Mouse (Mus musculus): ENCODE measurements around the gene Dsp. TPM values are rescaled to one million over a fixed set of nuclear protein-coding genes. Genes with fewer than 3 reads are reported as not detected.
A peak's percentile ranks its signal among the peaks of the same experiment; 100 is the strongest.

Dsp gene
- polyA plus RNA-seq, 1 experiment from 2014 or later, result 13.2 TPM

DNA sequence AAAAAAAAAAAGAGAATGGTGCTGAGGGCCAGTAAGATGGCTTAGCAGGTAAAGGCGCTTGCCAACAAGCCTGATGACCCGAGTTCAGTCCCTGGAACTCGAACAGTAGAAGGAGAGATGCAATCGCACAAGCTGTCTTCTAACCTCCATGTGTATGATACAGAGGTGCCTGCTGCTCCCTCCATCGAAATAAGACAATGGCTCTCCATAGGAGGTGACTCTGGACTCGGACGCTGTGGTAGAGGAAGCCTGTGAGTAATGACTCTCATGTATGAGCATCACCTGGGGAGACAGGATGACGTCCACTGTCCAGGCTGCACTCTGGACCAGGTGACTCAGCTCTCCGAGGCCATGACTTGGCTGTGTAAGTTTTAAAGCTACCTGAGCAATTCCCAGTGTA lies 21.0 kb upstream of the Dsp start:
- 94% methylated on average over 9 of the region's 9 CpGs for WGBS
- H3K9me3 ChIP-seq (ENCODE audit: control insufficient read depth, low read length), result no peaks in the 10 kb centered on the region
- no peak overlapping the region for H3K4me2 ChIP-seq (ENCODE audit: low read length)
- H3K36me3 ChIP-seq (ENCODE audit: control insufficient read depth, insufficient read depth, low read length), result no peaks in the 10 kb centered on the region
- DNase-seq (ENCODE audit: low spot score) (no peak), ATAC-seq (replicated peaks; ENCODE audit: low FRiP score, low TSS enrichment, low read depth) (no peak)
- H3K9ac ChIP-seq (ENCODE audit: low read length), result no peak overlapping the region
- H3K4me3 ChIP-seq (ENCODE audit: low read depth, low read length), result no peak overlapping the region
- H3K4me1 ChIP-seq (replicated peaks; ENCODE audit: control insufficient read depth, insufficient read depth, low read length), result 0 out of 2 replicates have a peak, but pooled peaks cover 5% of the 10 kb centered on the region
- H3K27ac ChIP-seq (ENCODE audit: low read depth), result no peak overlapping the region
- H3K27me3 ChIP-seq (replicated peaks; ENCODE audit: control insufficient read depth, insufficient read depth, low read length), result no peaks in the 10 kb centered on the region

DNA sequence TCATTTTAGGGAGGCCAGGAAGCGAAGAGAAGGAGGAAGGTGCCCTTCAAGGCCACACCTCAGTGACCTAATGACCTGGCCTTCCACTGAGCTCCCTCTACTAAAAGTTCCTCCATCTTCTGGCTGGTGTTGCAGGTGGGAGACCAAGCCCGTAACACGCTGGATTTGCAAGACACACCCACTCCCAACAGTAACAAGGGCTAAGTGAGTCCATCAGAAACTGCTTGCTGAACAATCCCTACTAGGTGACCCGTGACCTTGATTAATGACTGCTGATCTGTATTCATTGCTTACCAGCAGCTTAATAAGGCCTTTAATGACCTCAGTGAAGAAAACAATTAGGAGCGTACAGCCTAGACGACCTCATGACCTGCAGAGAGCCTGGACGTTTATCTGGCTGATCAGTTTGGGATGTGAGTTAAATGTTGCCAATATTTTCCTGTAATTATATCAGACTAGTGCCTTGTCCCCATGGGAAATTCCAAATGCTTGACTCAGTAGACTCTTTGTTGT lies 18.0 kb upstream of the Dsp start:
- no peak overlapping the region for H3K9ac ChIP-seq (ENCODE audit: low read length)
- no peaks in the 10 kb centered on the region for H3K27me3 ChIP-seq (replicated peaks; ENCODE audit: control insufficient read depth, insufficient read depth, low read length)
- no peak overlapping the region for H3K4me3 ChIP-seq (ENCODE audit: low read depth, low read length)
- WGBS, result 50% methylated on average over 7 of the region's 7 CpGs
- H3K36me3 ChIP-seq (ENCODE audit: control insufficient read depth, insufficient read depth, low read length), result no peaks in the 10 kb centered on the region
- H3K4me2 ChIP-seq (ENCODE audit: low read length), result no peak overlapping the region
- no peaks in the 10 kb centered on the region for H3K4me1 ChIP-seq (replicated peaks; ENCODE audit: control insufficient read depth, insufficient read depth, low read length)
- no peak overlapping the region for H3K27ac ChIP-seq (ENCODE audit: low read depth)
- ATAC-seq (replicated peaks; ENCODE audit: low FRiP score, low TSS enrichment, low read depth) (no peak), DNase-seq (ENCODE audit: low spot score) (no peak)
- no peaks in the 10 kb centered on the region for H3K9me3 ChIP-seq (ENCODE audit: control insufficient read depth, low read length)

DNA sequence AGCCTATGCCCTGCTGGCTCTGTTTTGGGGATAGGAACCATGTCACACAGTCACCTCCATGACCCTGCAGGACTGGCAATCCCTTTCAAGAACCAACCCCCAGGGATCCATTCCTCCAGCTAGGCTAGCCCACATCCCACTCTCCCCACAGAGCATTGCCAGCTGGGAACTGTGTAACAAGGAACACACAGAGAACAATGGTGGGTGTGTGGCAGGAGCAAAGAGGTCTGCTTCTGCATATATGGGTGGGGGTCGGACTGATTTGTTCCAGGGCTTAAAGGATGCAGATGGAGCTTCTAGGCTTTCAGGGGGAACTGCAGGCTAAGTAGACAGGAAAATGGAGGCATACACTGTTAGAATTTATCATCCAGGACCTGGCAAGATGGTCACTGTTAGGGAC lies 10.6 kb upstream of the Dsp start:
- H3K9me3 ChIP-seq (ENCODE audit: control insufficient read depth, low read length), result no peaks in the 10 kb centered on the region
- no peaks in the 10 kb centered on the region for H3K36me3 ChIP-seq (ENCODE audit: control insufficient read depth, insufficient read depth, low read length)
- H3K27ac ChIP-seq (ENCODE audit: low read depth), result no peak overlapping the region
- no peak overlapping the region for H3K9ac ChIP-seq (ENCODE audit: low read length)
- peaks cover 4% of the 10 kb centered on the region; the same call in 1 of the 2 replicates for H3K4me1 ChIP-seq (replicated peaks; ENCODE audit: control insufficient read depth, insufficient read depth, low read length)
- ATAC-seq (replicated peaks; ENCODE audit: low FRiP score, low TSS enrichment, low read depth), result no peak
- WGBS, result 69% methylated on average over 1 of the region's 1 CpGs
- DNase-seq (ENCODE audit: low spot score), result no peak
- no peaks in the 10 kb centered on the region for H3K27me3 ChIP-seq (replicated peaks; ENCODE audit: control insufficient read depth, insufficient read depth, low read length)
- no peak overlapping the region for H3K4me2 ChIP-seq (ENCODE audit: low read length)
- H3K4me3 ChIP-seq (ENCODE audit: low read depth, low read length), result no peak overlapping the region

DNA sequence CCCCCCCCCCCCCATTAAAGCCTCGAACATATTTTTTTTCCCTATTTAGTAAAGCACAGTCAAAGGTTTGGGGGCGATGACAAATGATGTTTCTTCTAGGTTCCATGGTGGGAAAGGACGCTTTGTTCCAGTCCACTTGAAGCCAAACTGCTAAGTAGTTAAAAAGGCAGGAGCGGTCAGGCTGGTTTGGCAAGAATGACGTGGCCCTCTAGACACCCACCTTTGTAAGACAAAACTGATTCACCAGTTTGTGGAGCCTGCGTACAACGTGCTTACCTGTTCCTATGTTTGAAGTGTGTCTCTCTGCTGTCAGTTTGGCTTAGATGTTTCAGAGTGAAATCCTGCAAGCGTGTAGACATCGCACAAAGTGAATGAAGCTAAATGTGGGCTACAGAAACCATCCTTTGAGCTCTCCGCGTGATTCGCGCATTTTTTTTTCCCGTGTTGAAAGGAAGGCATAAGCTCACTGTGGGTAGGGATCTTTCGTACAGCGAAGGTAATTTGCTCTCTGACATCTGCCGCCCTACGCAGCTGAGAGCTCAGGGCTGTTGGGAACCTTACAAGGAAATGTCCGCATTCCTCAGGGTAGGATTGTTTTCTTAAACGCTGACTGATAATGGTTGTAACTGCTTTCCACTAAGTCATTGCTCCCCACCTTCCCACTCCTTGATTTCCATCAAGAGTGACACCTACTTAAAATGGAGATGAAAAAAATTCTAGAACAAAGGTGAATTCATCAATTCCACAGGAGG lies 6.0 kb upstream of the Dsp start:
- peaks cover 5% of the 10 kb centered on the region; the same call in 1 of the 2 replicates for H3K4me1 ChIP-seq (replicated peaks; ENCODE audit: control insufficient read depth, insufficient read depth, low read length)
- H3K27me3 ChIP-seq (replicated peaks; ENCODE audit: control insufficient read depth, insufficient read depth, low read length), result no peaks in the 10 kb centered on the region; the same call in 1 of the 2 replicates
- H3K4me3 ChIP-seq (ENCODE audit: low read depth, low read length), result peak overlapping the region; percentile 26
- peak overlapping the region; percentile 58 for H3K4me2 ChIP-seq (ENCODE audit: low read length)
- H3K27ac ChIP-seq (ENCODE audit: low read depth), result peak overlapping the region; percentile 75
- no peaks in the 10 kb centered on the region for H3K9me3 ChIP-seq (ENCODE audit: control insufficient read depth, low read length)
- 11% methylated on average over 20 of the region's 20 CpGs for WGBS
- peak; percentile 81; the same call in 1 of the 2 replicates for ATAC-seq (replicated peaks; ENCODE audit: low FRiP score, low TSS enrichment, low read depth)
- peak; percentile 76 for DNase-seq (ENCODE audit: low spot score)
- H3K36me3 ChIP-seq (ENCODE audit: control insufficient read depth, insufficient read depth, low read length), result no peaks in the 10 kb centered on the region
- 0 out of 2 replicates have a peak overlapping the region, but pooled peaks have one; percentile 20 for H3K9ac ChIP-seq (ENCODE audit: low read length)

DNA sequence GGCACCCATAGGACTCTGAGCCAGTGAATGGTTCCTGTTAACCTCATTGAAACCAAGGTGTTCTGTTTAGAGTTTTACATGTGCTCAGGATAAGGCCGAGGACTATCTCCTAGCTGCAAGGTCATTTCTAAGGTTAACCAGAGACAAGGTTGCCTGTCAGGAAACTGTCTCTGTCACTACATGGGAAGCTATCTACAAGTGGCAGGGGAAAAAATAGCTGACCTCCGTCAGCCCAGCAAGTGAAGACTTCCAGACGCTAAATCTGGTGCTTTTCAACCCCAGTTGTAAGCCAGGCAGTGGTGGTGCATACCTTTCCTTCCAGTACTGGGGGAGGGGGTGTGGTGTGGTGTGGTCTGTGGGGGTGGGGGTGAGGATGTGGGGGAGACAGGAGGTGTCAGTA lies 2.7 kb upstream of the Dsp start:
- ATAC-seq (replicated peaks; ENCODE audit: low FRiP score, low TSS enrichment, low read depth) (no peak), DNase-seq (ENCODE audit: low spot score) (no peak)
- Histone ChIP-seq H3K27me3 (replicated peaks; ENCODE audit: control insufficient read depth, insufficient read depth, low read length) (peaks cover 19% of the 10 kb centered on the region), H3K4me3 (ENCODE audit: low read depth, low read length) (no peak overlapping the region), H3K4me2 (ENCODE audit: low read length) (no peak overlapping the region), H3K9ac (ENCODE audit: low read length) (no peak overlapping the region), H3K36me3 (ENCODE audit: control insufficient read depth, insufficient read depth, low read length) (no peaks in the 10 kb centered on the region), H3K9me3 (ENCODE audit: control insufficient read depth, low read length) (no peaks in the 10 kb centered on the region), H3K27ac (ENCODE audit: low read depth) (no peak overlapping the region), H3K4me1 (replicated peaks; ENCODE audit: control insufficient read depth, insufficient read depth, low read length) (peaks cover 13% of the 10 kb centered on the region)
- WGBS, result 40% methylated on average over 3 of the region's 3 CpGs

DNA sequence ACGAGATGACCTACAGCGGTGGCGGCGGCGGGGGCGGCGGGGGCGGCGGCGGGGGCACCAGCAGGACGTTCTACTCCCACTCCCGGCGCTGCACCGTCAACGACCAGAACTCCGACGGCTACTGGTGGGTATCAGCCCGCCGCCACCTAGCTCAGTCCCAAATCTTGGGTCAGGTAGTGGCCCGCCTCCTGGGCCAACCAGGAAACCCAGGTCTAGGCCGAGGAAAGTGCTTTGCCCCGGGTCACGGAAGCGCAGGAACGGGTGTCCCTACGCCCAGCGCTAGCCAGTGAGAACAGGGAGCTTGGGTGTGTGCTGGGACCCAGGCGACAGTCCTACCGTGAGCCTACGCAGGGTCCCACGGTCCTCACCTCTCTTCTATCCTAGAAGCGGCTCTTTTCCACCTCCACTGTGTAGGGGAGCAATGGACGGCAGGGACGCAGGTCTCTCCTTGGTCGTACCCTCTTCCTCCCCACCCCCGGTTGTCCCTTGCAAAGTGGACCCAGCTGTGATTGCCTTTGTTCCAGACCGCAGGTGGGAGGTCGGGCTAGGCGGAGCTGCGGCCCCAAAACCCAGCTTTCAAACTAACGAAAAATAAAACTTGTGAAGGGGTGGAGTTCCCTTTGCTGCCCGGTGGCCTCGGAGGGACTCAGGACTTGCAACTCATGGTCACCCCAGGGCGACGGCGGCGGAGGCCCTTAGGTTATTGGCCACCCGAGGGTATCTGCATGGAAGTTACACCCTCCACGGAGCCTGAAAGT lies 756 bp downstream of the Dsp start:
- peak overlapping the region; percentile 84 for H3K4me2 ChIP-seq (ENCODE audit: low read length)
- H3K4me3 ChIP-seq (ENCODE audit: low read depth, low read length), result peak overlapping the region; percentile 46
- no peaks in the 10 kb centered on the region for H3K36me3 ChIP-seq (ENCODE audit: control insufficient read depth, insufficient read depth, low read length)
- no peaks in the 10 kb centered on the region for H3K9me3 ChIP-seq (ENCODE audit: control insufficient read depth, low read length)
- peaks cover 8% of the 10 kb centered on the region for H3K4me1 ChIP-seq (replicated peaks; ENCODE audit: control insufficient read depth, insufficient read depth, low read length)
- ATAC-seq (replicated peaks; ENCODE audit: low FRiP score, low TSS enrichment, low read depth) (peak; percentile 32), DNase-seq (ENCODE audit: low spot score) (peak; percentile 84)
- peak overlapping the region; percentile 56 for H3K9ac ChIP-seq (ENCODE audit: low read length)
- peaks cover 19% of the 10 kb centered on the region for H3K27me3 ChIP-seq (replicated peaks; ENCODE audit: control insufficient read depth, insufficient read depth, low read length)
- H3K27ac ChIP-seq (ENCODE audit: low read depth), result peak overlapping the region; percentile 65; the same call in 1 of the 2 replicates
- under 1% methylated on average over 37 of the region's 49 CpGs for WGBS

DNA sequence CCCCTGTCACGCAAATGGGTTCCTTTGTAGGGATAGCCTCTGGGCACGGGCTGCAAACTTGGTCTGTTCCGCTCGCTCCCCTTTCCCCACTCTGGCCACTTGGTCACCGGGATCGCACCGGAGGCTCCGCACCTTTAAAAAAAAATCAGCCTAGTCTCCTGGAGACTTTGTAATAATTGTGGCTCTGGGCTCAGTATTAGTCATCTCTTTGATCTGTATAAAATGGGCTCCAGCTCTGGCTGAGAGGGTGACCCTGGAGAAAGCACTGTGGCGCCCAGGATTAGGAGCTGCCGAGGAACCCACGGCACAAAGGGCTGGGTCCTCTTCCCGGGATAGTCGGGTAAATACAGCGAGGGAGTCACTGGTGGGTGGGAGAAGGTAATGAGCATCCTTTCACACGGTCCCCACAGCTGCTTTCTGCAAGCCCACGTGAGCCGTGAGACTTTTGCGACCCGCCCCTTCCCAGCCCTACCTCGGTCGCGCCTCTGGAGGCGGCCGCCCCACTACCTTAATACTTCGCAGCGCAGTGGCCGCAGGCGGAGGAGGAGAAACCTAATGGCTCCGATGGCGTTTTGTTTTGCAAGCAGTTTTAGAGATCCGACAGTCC lies 1.4 kb downstream of the Dsp start:
- DNase-seq (ENCODE audit: low spot score) (peak; percentile 81), ATAC-seq (replicated peaks; ENCODE audit: low FRiP score, low TSS enrichment, low read depth) (0 out of 2 replicates have a peak, but pooled peaks have one; percentile 48)
- WGBS, result 1% methylated on average over 31 of the region's 31 CpGs

DNA sequence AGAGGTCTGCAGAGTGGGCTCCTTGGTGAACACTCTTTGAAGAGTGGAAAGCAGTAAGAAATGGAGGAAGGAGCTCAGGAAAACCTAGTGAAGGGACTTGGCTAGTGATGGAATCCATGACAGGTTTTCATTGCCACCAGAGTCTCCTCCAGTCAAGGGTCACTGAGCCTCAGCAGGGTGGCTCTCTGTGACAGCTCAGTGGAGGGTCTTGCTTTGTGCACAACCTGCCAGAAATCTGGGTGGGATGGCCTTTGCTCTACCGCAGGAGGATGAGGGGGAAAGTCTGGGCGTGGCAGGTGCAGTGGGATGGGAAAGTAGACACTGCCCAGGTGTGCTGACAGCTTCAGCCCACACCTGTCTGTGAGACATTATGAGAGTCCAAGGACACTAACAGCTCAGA lies 4.4 kb downstream of the Dsp start:
- Histone ChIP-seq H3K36me3 (ENCODE audit: control insufficient read depth, insufficient read depth, low read length) (no peaks in the 10 kb centered on the region), H3K4me2 (ENCODE audit: low read length) (no peak overlapping the region), H3K27me3 (replicated peaks; ENCODE audit: control insufficient read depth, insufficient read depth, low read length) (peaks cover 18% of the 10 kb centered on the region), H3K27ac (ENCODE audit: low read depth) (no peak overlapping the region), H3K4me1 (replicated peaks; ENCODE audit: control insufficient read depth, insufficient read depth, low read length) (peaks cover 8% of the 10 kb centered on the region), H3K4me3 (ENCODE audit: low read depth, low read length) (no peak overlapping the region), H3K9me3 (ENCODE audit: control insufficient read depth, low read length) (no peaks in the 10 kb centered on the region), H3K9ac (ENCODE audit: low read length) (no peak overlapping the region)
- 15% methylated on average over 2 of the region's 2 CpGs for WGBS
- DNase-seq (ENCODE audit: low spot score) (no peak), ATAC-seq (replicated peaks; ENCODE audit: low FRiP score, low TSS enrichment, low read depth) (no peak)

More for the DNA sequence above, 1.4 kb downstream of the Dsp start:
- peak overlapping the region; percentile 46 for H3K4me3 ChIP-seq (ENCODE audit: low read depth, low read length)
- H3K4me1 ChIP-seq (replicated peaks; ENCODE audit: control insufficient read depth, insufficient read depth, low read length), result peaks cover 8% of the 10 kb centered on the region
- H3K9ac ChIP-seq (ENCODE audit: low read length), result peak overlapping the region; percentile 56
- peaks cover 19% of the 10 kb centered on the region for H3K27me3 ChIP-seq (replicated peaks; ENCODE audit: control insufficient read depth, insufficient read depth, low read length)
- H3K27ac ChIP-seq (ENCODE audit: low read depth), result peak overlapping the region; percentile 65; the same call in 1 of the 2 replicates
- no peaks in the 10 kb centered on the region for H3K36me3 ChIP-seq (ENCODE audit: control insufficient read depth, insufficient read depth, low read length)
- no peaks in the 10 kb centered on the region for H3K9me3 ChIP-seq (ENCODE audit: control insufficient read depth, low read length)
- peak overlapping the region; percentile 84 for H3K4me2 ChIP-seq (ENCODE audit: low read length)
